Mouse (Mus musculus) spleen, postnatal 4 days (tissue): ENCODE data around the gene Cyp26b1.
A peak's percentile ranks its signal among the peaks of the same experiment; 100 is the strongest.

Experiments used
- DNase-seq, 2 experiments: peaks; one replicate each; pipeline ENCODE4 v3.0.0; 2022; ENCODE audit warnings: low spot score in 2 of 2

Cyp26b1 gene

GRCm38 (mm10) chr6:84587471-84588101 lies 6.1 kb downstream of the Cyp26b1 start:
- peak in 1 of 2 experiments; percentile 64 for DNase-seq

DNA sequence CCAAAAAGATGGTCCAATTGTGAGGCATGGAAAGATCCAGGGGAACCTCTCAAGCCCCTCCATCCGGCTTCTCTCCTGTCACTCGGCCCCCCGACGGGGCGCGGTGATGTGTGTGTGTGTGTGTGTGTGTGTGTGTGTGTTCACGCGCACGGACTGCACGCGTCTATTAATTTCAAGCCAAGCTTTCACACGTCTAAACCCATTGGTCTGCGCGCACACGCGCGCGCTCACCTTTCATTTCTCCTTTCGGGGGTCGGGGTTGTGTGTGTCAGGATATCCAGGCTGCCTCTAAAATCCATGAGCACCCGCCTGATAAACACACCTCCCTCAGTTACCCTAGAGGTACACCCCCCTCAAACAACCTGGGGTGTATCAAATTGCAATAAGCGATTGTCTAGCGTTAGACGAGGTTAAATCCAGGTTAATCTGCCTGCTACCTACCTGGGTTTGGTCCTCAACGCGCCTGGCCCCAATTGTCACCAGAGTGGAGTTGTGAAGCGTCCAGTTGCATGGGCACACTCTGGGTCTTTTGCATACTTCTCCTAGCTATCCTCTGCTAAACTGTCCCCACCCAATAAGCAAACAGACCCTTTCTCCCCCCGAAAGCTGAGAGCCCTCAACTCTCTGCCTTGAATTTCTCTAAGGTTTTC lies 7.0 kb downstream of the Cyp26b1 start:
- DNase-seq = peak in 1 of 2 experiments; percentile 53

DNA sequence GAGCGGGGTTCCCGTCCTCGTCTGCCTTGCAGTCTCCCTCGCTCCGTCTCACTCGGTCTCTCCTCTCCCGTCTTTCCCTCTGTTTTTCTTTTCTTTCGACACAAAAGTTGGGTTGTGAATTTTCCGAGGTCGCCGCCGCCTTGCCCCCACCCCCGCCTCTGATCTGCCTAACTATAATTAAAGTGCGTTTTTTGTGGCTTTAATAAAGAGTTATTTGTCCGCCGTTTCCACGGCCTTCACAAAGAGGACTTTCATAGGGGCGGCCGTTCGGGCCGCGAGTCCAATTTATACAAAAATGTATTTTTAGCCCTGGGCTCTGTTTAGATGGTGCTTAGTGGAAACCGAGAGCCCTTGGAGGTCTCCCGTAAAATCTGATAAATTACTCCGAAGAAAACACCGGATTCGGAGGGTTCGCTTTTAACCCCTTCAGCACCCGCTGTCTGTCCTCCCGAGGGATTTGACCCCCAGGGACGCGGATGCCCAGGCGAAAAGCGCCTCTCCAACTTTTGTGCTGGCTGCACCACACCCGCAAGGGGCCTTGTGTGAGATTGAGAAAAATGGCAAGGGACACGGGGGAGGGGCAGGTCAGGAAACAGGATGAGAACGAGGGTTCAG lies 7.9 kb downstream of the Cyp26b1 start:
- DNase-seq = peak in 1 of 2 experiments; percentile 54

GRCm38 (mm10) chr6:84584783-84585685 lies 8.7 kb downstream of the Cyp26b1 start:
- DNase-seq = no peak

- DNase-seq = no peak
Measured at GRCm38 (mm10) chr6:84583841-84584782, 9.6 kb downstream of the Cyp26b1 start.

GRCm38 (mm10) chr6:84583371-84583770 lies 10.3 kb downstream of the Cyp26b1 start:
- DNase-seq = peak in 1 of 2 experiments; percentile 35

DNA sequence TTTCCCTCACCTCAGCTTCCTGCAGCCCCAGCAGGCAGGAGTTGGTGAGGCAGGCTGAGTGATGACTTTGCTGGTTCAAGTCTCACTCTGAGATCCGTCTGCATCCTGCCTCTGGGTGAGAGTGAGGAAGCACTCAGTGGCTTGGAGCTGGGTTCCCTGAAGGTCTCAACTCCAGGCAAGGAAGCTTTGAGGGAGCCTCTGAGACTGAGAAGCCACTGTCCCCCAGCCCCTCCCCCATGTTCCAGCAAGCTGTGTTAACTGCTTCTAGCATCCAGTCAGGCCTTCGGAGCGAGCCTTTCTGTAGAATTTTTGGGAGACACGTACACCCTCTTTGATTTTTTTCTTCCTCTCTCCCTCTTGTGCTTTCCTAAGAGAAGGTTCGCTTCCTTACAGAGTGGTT lies 10.9 kb downstream of the Cyp26b1 start:
- no peak for DNase-seq

DNA sequence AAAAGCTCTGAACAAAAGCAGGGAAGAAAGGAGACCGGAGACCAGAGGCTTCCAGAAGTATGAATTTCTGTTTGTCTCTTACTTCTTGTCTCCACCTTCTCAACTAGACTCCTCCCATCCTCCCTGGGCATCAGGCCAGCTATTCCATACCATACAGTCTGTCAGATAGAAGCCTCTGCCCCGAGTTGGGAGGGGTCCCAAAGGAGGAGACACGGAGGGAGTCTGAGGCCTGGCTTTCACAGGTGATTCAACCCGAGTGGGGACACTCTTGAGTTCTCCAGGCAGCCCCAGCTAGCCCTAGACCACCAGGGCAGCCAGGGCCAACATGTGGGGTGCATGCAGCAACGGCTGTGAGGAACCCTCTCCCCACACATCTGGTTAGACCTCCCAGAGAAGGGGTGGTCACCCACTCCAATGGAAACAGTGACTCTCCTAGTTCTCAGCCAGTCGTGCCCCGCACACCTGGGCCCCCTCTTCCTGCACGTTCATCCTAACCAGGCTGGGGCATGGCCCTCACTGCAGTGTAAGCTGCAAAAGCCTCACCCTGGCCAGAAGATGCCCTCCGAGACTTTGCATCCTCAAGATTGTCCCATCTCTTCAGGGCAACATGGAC lies 11.8 kb downstream of the Cyp26b1 start:
- no peak for DNase-seq

GRCm38 (mm10) chr6:84580979-84581832 lies 12.5 kb downstream of the Cyp26b1 start:
- no peak for DNase-seq

DNA sequence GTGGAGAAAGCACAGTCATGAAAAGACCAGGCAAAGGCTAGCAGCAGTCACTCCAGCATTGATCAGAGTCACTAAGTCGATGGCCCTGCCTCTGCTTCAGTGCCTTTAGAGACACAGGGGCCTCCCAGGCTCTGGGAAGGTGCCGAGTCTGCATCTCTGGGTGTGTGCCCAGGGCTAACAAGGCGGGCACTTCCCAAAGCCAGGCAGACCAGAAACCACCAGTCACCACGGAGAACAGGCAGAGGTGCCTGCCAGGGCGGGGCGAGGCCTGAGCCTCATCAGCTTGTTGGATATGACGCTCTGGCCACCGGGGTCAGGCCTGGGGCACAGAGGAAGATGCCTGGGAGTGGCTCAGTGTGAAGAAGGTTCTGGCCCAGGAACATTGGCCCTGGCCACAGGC lies 14.2 kb downstream of the Cyp26b1 start:
- DNase-seq = no peak

DNA sequence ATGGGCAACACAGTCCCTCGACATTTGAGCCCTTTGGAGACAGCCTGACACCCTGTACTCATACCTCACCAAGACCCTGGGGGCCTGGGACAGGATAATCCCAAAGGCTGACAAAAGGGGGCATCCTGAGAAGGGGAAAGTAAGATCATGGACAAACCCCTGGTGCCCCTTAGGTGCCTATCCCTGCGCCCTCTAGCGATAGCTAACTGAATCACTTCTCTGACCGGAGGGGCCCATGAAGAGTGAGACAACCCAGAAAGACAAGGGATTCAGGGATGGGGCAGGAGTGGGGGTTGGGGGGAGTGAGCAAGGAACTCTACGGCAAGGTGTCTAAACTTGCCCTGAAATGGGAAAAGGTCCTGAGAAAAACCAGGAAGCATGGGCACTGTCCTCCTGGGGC lies 14.8 kb downstream of the Cyp26b1 start:
- DNase-seq = no peak

GRCm38 (mm10) chr6:84577898-84578297 lies 15.8 kb downstream of the Cyp26b1 start:
- no peak for DNase-seq

GRCm38 (mm10) chr6:84573905-84574660 lies 19.6 kb downstream of the Cyp26b1 start:
- DNase-seq = no peak

DNA sequence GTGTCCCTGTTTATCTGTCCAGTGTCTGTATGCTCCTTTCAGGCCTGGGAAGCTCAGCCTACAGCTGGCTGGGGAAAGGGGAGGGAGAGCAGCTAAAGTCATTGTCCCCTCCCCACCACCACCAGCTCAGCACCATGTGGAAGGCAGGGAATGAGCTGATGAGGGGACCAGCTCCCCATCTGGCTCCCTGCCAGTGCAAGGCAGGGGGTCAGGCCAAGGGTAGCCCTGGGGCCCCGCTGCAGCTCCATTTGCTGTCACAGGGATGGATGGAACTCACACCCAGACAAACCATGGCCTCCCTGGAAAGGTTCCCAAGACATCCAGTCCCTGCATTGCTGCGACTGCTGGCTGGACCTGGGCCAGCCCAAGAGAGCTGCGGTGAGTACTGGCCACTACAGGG lies 23.7 kb downstream of the Cyp26b1 start:
- no peak for DNase-seq

GRCm38 (mm10) chr6:84569590-84569989 lies 24.1 kb downstream of the Cyp26b1 start:
- DNase-seq = no peak

- DNase-seq = no peak
Measured at GRCm38 (mm10) chr6:84568880-84569279, 24.8 kb downstream of the Cyp26b1 start.

DNA sequence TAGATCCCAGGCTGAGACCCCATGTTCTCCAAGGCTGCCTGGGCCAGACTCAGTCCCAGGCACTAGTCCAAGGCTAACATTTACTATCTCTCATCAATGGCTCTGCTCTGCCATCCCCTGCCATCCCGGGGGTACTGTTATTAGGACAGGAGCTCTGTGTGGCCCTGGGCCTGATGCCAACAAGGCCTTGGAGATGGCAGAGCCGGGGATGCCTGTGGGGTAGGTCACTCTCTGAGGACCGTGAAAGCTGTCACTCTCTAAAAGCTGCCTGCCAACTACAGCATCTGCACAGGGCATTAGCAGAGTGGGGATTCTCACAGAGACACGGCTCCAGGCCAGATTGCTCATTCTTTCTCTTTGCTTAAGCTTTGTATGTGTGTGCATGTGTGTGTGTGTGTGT lies 26.0 kb downstream of the Cyp26b1 start:
- no peak for DNase-seq

DNA sequence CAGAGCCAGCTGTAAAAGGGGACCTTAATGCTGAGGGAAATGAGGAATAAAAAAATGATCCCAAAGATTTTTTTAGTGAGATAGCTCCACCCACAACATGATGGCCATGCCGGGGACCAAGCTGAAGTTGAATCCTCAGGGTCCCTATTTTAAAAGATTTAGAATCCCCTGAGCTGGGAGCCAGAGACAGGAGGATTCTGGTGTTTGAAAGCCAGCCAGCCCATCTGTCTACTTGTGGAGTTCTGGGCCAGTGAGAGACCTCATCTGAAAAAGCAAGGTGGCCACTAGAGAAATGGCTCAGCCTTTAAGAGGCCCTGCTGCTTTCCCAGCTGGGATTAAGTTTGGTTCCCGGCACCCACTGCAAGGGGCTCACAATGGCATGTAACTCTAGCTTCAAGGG lies 26.9 kb downstream of the Cyp26b1 start:
- no peak for DNase-seq

DNA sequence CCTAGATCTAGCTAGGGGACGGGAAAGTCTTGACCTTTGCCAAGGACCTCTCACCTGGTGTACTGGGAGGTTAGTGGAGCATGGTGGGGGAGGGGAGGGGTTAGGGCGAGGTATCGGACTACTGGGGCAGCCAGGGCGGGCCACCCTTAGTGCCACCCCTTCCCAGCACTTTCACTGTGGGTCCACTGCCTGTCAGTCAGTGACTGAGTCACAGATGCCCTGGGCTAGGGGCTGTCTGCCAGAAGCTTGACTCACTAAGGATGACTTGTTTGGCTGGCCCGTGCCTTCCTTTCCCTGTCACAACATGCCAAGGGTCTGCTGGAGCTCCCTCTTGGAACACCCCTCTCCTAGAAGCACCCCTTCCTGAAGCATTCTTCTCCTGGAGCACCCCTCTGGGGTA lies 28.5 kb downstream of the Cyp26b1 start:
- no peak for DNase-seq
